Mouse (Mus musculus): ENCODE data around the gene Tab1. TPM values are rescaled to one million over a fixed set of nuclear protein-coding genes. Genes with fewer than 3 reads are reported as not detected.

Gene Tab1
- polyA plus RNA-seq, 1 experiment from 2014 or later: 42.8 TPM

- Histone ChIP-seq H3K27ac (no peak overlapping the region), H3K4me3 (no peak overlapping the region), H3K9me3 (no peaks in the 10 kb centered on the region), H3K27me3 (ENCODE audit: poor library complexity, severe bottlenecking) (no peaks in the 10 kb centered on the region; the same call in 1 of the 2 replicates), H3K36me3 (replicated peaks) (peaks cover 8% of the 10 kb centered on the region), H3K4me1 (peaks cover 21% of the 10 kb centered on the region)
- WGBS: 86% methylated on average over 6 of the region's 6 CpGs
- DNase-seq (ENCODE audit: extremely low spot score, low spot score): no peak
Observed at GRCm38 (mm10) chr15:80131421-80131820, 1.5 kb upstream of the Tab1 start.

GRCm38 (mm10) chr15:80132452-80132851 lies 475 bp upstream of the Tab1 start:
- 86% methylated on average over 9 of the region's 9 CpGs for WGBS
- H3K4me1 ChIP-seq: peaks cover 23% of the 10 kb centered on the region
- H3K27me3 ChIP-seq (ENCODE audit: poor library complexity, severe bottlenecking): no peaks in the 10 kb centered on the region; the same call in 1 of the 2 replicates
- peaks cover 18% of the 10 kb centered on the region for H3K36me3 ChIP-seq (replicated peaks)
- no peaks in the 10 kb centered on the region for H3K9me3 ChIP-seq
- no peak for DNase-seq (ENCODE audit: extremely low spot score, low spot score)
- H3K27ac ChIP-seq: peak overlapping the region; percentile 100
- peak overlapping the region; percentile 84 for H3K4me3 ChIP-seq

GRCm38 (mm10) chr15:80133682-80134449 lies 939 bp downstream of the Tab1 start:
- peak overlapping the region; percentile 100 for H3K27ac ChIP-seq
- 19% methylated on average over 14 of the region's 14 CpGs for WGBS
- H3K9me3 ChIP-seq: no peaks in the 10 kb centered on the region
- no peaks in the 10 kb centered on the region; the same call in 1 of the 2 replicates for H3K27me3 ChIP-seq (ENCODE audit: poor library complexity, severe bottlenecking)
- H3K36me3 ChIP-seq (replicated peaks): peaks cover 28% of the 10 kb centered on the region
- peaks cover 32% of the 10 kb centered on the region for H3K4me1 ChIP-seq
- H3K4me3 ChIP-seq: peak overlapping the region; percentile 84
- no peak for DNase-seq (ENCODE audit: extremely low spot score, low spot score)

GRCm38 (mm10) chr15:80134450-80134847 lies 1.5 kb downstream of the Tab1 start:
- DNase-seq (ENCODE audit: extremely low spot score, low spot score): no peak
- peaks cover 34% of the 10 kb centered on the region for H3K36me3 ChIP-seq (replicated peaks)
- 83% methylated on average over 9 of the region's 9 CpGs for WGBS
- H3K27me3 ChIP-seq (ENCODE audit: poor library complexity, severe bottlenecking): no peaks in the 10 kb centered on the region; the same call in 1 of the 2 replicates
- no peaks in the 10 kb centered on the region for H3K9me3 ChIP-seq
- H3K4me3 ChIP-seq: peak overlapping the region; percentile 84
- H3K27ac ChIP-seq: peak overlapping the region; percentile 100
- peaks cover 32% of the 10 kb centered on the region for H3K4me1 ChIP-seq

- WGBS: 96% methylated on average over 2 of the region's 2 CpGs
- H3K9me3 ChIP-seq: no peaks in the 10 kb centered on the region
- no peak for DNase-seq (ENCODE audit: extremely low spot score, low spot score)
Observed at GRCm38 (mm10) chr15:80135499-80135898, 2.6 kb downstream of the Tab1 start.

GRCm38 (mm10) chr15:80136645-80137044 lies 3.7 kb downstream of the Tab1 start:
- peaks cover 1% of the 10 kb centered on the region; the same call in 1 of the 2 replicates for H3K9me3 ChIP-seq
- peaks cover 56% of the 10 kb centered on the region for H3K36me3 ChIP-seq (replicated peaks)
- no peak overlapping the region for H3K4me3 ChIP-seq
- 95% methylated on average over 3 of the region's 3 CpGs for WGBS
- peaks cover 32% of the 10 kb centered on the region for H3K4me1 ChIP-seq
- no peaks in the 10 kb centered on the region for H3K27me3 ChIP-seq (ENCODE audit: poor library complexity, severe bottlenecking)
- DNase-seq (ENCODE audit: extremely low spot score, low spot score): no peak
- H3K27ac ChIP-seq: no peak overlapping the region

More at GRCm38 (mm10) chr15:80135499-80135898, 2.6 kb downstream of the Tab1 start:
- Histone ChIP-seq H3K4me3 (no peak overlapping the region), H3K27ac (no peak overlapping the region), H3K36me3 (replicated peaks) (peaks cover 44% of the 10 kb centered on the region), H3K27me3 (ENCODE audit: poor library complexity, severe bottlenecking) (no peaks in the 10 kb centered on the region; the same call in 1 of the 2 replicates), H3K4me1 (peaks cover 32% of the 10 kb centered on the region)

GRCm38 (mm10) chr15:80137945-80138791 lies 5.2 kb downstream of the Tab1 start:
- Histone ChIP-seq H3K4me1 (peaks cover 27% of the 10 kb centered on the region), H3K9me3 (peaks cover 8% of the 10 kb centered on the region; the same call in 1 of the 2 replicates), H3K36me3 (replicated peaks) (peaks cover 71% of the 10 kb centered on the region), H3K4me3 (no peak overlapping the region), H3K27ac (no peak overlapping the region), H3K27me3 (ENCODE audit: poor library complexity, severe bottlenecking) (no peaks in the 10 kb centered on the region)
- no peak for DNase-seq (ENCODE audit: extremely low spot score, low spot score)
- WGBS: 86% methylated on average over 17 of the region's 17 CpGs

- Histone ChIP-seq H3K36me3 (replicated peaks) (peaks cover 90% of the 10 kb centered on the region), H3K27ac (no peak overlapping the region), H3K27me3 (ENCODE audit: poor library complexity, severe bottlenecking) (no peaks in the 10 kb centered on the region), H3K9me3 (peaks cover 8% of the 10 kb centered on the region; the same call in 1 of the 2 replicates), H3K4me3 (no peak overlapping the region), H3K4me1 (peaks cover 11% of the 10 kb centered on the region)
- no peak for DNase-seq (ENCODE audit: extremely low spot score, low spot score)
- WGBS: 97% methylated on average over 2 of the region's 2 CpGs
Observed at GRCm38 (mm10) chr15:80140302-80140701, 7.4 kb downstream of the Tab1 start.

GRCm38 (mm10) chr15:80140878-80141277 lies 8.0 kb downstream of the Tab1 start:
- WGBS: 94% methylated on average over 3 of the region's 3 CpGs

GRCm38 (mm10) chr15:80142130-80142529 lies 9.2 kb downstream of the Tab1 start:
- Histone ChIP-seq H3K4me1 (peaks cover 11% of the 10 kb centered on the region), H3K9me3 (peaks cover 8% of the 10 kb centered on the region; the same call in 1 of the 2 replicates), H3K36me3 (replicated peaks) (peaks cover 83% of the 10 kb centered on the region), H3K27me3 (ENCODE audit: poor library complexity, severe bottlenecking) (no peaks in the 10 kb centered on the region), H3K27ac (no peak overlapping the region), H3K4me3 (no peak overlapping the region)
- DNase-seq (ENCODE audit: extremely low spot score, low spot score): no peak
- 95% methylated on average over 3 of the region's 3 CpGs for WGBS

More at GRCm38 (mm10) chr15:80140878-80141277, 8.0 kb downstream of the Tab1 start:
- H3K36me3 ChIP-seq (replicated peaks): peaks cover 91% of the 10 kb centered on the region
- H3K27me3 ChIP-seq (ENCODE audit: poor library complexity, severe bottlenecking): no peaks in the 10 kb centered on the region
- H3K9me3 ChIP-seq: peaks cover 8% of the 10 kb centered on the region; the same call in 1 of the 2 replicates
- no peak for DNase-seq (ENCODE audit: extremely low spot score, low spot score)
- no peak overlapping the region for H3K27ac ChIP-seq
- H3K4me1 ChIP-seq: peaks cover 11% of the 10 kb centered on the region
- no peak overlapping the region for H3K4me3 ChIP-seq

GRCm38 (mm10) chr15:80143760-80144159 lies 10.8 kb downstream of the Tab1 start:
- no peak overlapping the region for H3K27ac ChIP-seq
- no peak overlapping the region for H3K4me3 ChIP-seq
- 93% methylated on average over 6 of the region's 6 CpGs for WGBS
- H3K27me3 ChIP-seq (ENCODE audit: poor library complexity, severe bottlenecking): no peaks in the 10 kb centered on the region
- peaks cover 79% of the 10 kb centered on the region for H3K36me3 ChIP-seq (replicated peaks)
- peaks cover 8% of the 10 kb centered on the region; the same call in 1 of the 2 replicates for H3K9me3 ChIP-seq
- no peak for DNase-seq (ENCODE audit: extremely low spot score, low spot score)
- peaks cover 7% of the 10 kb centered on the region for H3K4me1 ChIP-seq

- peaks cover 8% of the 10 kb centered on the region; the same call in 1 of the 2 replicates for H3K9me3 ChIP-seq
- 95% methylated on average over 5 of the region's 5 CpGs for WGBS
- peaks cover 79% of the 10 kb centered on the region for H3K36me3 ChIP-seq (replicated peaks)
- no peak for DNase-seq (ENCODE audit: extremely low spot score, low spot score)
- no peak overlapping the region for H3K4me3 ChIP-seq
- no peak overlapping the region for H3K27ac ChIP-seq
- H3K27me3 ChIP-seq (ENCODE audit: poor library complexity, severe bottlenecking): no peaks in the 10 kb centered on the region
- peaks cover 8% of the 10 kb centered on the region for H3K4me1 ChIP-seq
Observed at GRCm38 (mm10) chr15:80145397-80145796, 12.5 kb downstream of the Tab1 start.

All from forebrain, embryonic 10.5 days (tissue).